Mouse (Mus musculus): ENCODE results near the gene Abca17. TPM values are rescaled to one million over a fixed set of nuclear protein-coding genes. Genes with fewer than 3 reads are reported as not detected.

Abca17 gene
- 1 to 10 TPM; 1.4 to 1.9 TPM for total RNA-seq (2021)

GRCm38 (mm10) chr17:24350926-24351759, at the start of gene Abca17:
TSS of gene Abca17 (minus strand) at chr17:24351068.
- intact Hi-C loops (cut with DNase I) = no loop called here
- DNase-seq = peak; percentile 18

DNA sequence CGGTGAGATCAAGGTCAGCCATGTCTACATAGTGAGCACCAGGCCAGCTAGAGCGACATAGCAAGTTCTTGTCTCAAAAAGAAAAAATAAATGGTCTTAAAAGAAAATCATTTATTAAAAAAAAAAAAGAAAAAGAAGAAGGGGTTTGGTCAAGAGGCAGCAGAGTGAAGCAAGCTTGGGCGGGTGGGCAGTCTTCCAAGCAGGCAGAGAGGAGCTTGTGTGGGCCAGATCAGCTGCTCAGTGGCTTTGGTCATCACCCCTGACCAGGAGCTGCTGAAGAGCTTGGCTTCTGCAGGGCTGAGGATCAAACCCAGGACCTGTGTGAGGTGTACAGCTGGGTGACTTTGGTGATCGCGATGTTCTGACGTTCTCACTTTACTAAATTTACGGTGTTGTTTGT, 43.6 kb upstream of the Abca17 start:
- intact Hi-C loops (cut with DNase I) = loop anchor here (10.0 kb wide), 1 partner anchor 220 kb away; no protein-coding TSS in a partner anchor
- no peak for DNase-seq

GRCm38 (mm10) chr17:24393527-24393926, 42.7 kb upstream of the Abca17 start:
- DNase-seq = no peak
- intact Hi-C loops (cut with DNase I) = loop anchor here (10.0 kb wide), 1 partner anchor 219 kb away; no protein-coding TSS in a partner anchor

DNA sequence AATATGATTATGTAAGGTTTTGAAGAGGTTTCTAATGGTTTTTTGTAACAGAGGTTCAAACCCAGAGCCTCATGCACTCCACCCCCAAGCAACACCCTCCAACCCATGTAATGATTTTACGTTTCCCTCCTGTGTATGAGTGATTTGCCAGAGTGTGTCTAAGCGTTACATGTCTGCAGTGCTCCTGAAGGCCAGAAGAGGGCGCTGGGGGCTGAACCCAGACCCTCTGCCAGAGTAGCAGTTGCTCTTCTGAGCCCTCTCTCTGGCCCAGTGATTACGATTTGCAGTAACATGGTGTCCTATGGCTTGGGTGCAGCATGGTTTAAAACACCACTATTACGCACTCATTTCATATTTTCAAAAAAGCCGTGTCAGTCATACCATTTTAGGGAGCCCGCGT, 40.3 kb upstream of the Abca17 start:
- intact Hi-C loops (cut with DNase I) = loop anchor here (1.0 to 10.0 kb wide), 2 partner anchors 38 to 216 kb away; no protein-coding TSS in a partner anchor
- peak; percentile 24 for DNase-seq

DNA sequence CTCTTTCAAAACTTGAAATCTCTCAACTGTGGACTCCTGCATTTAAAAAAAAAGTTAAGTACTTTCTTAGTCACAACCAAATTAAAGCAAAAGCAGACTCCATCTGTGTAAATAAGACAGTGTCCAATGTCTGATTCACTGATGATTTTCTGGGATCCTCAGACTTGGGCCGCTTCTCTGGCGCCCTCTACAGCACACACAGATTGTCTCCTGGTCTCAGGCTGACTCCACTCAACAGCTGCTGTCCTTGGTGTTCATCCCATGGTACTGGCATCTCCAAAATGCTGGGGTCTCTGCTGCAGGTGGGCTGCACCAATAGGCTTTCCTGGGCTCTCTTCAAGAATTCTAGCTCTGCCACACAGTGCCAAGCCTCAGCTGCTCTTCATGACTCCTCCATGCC, 39.0 kb upstream of the Abca17 start:
- DNase-seq = peak; percentile 50
- intact Hi-C loops (cut with DNase I) = loop anchor here (10.0 kb wide), 1 partner anchor 215 kb away; no protein-coding TSS in a partner anchor

- intact Hi-C loops (cut with DNase I) = no loop called here
- no peak for DNase-seq
Measured at GRCm38 (mm10) chr17:24388711-24389110, 37.8 kb upstream of the Abca17 start.

GRCm38 (mm10) chr17:24383789-24384188, 32.9 kb upstream of the Abca17 start:
- intact Hi-C loops (cut with DNase I) = no loop called here
- DNase-seq = no peak

DNA sequence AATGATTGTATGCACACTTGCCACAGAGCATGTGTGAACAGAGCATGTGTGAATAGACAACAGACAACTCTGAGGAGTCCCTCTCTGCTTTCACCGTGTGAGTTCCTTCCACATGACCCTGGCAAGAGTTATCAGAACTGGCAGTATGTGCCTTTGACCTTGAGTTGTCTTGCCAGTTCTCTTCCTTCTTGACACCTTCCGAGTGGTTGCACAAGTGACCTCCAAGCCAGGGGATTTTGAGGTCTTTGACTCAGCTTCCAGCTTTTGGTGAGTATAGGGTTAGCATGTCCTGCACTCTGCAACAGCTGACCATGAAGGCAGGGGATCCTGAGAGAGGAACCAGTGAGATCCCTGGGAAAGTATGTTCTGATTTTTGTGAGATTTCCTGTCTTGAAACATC, 27.6 kb upstream of the Abca17 start:
- intact Hi-C loops (cut with DNase I) = no loop called here
- DNase-seq = no peak

- intact Hi-C loops (cut with DNase I) = no loop called here
- no peak for DNase-seq
Measured at GRCm38 (mm10) chr17:24375886-24376285, 25.0 kb upstream of the Abca17 start.

DNA sequence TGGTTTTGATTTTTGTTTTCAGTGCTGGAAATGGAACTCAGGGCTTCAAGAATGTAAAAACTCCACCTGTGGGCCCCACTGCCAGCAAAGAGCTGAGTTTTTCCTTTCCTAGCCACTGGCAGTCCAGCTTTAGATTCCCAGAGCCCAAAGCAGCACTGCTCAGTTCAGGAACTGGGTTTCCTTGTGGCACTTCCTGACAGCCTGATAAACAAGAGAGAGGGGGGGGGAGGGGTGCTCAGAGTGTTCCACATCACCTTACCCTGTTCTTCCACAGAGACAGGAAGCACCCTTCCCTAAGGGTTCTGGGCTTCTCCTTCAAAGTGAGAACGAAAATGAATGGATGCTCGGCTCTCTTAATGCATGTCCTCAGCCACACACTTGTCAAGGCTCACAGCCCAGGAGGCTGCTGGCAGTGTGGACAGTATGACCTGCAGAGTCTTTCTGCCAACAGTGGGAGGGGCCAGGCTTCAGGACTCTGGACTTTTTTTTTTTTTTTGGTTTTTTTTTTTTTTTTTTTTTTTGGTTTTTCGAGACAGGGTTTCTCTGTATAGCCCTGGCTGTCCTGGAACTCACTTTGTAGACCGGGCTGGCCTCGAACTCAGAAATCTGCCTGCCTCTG, 24.3 kb upstream of the Abca17 start:
- no peak for DNase-seq
- intact Hi-C loops (cut with DNase I) = no loop called here

- DNase-seq = no peak
Measured at GRCm38 (mm10) chr17:24365863-24366262, 15.0 kb upstream of the Abca17 start.

GRCm38 (mm10) chr17:24364461-24364860, 13.6 kb upstream of the Abca17 start:
- intact Hi-C loops (cut with DNase I) = no loop called here

More at GRCm38 (mm10) chr17:24365863-24366262, 15.0 kb upstream of the Abca17 start:
- intact Hi-C loops (cut with DNase I) = no loop called here

DNA sequence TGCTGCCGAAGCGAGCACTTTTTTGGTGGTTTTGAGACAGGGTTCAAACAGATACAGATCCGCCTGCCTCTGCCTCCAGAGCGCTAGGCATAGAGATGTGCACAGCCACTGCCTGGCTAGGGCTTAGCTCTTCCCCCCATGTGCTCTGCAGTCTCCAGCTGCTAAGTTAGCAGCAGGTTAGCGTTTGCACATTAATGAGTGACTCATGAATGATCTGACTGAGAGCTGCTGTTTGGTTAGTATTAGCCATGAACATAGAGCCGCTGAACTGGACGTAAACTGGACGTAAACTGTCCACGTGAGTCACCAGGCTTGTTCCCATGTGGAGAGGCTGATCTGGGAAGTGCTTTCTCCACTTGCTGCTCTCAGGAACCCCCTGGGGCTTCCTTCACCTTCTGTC, 11.7 kb upstream of the Abca17 start:
- no peak for DNase-seq
- intact Hi-C loops (cut with DNase I) = no loop called here

More at GRCm38 (mm10) chr17:24364461-24364860, 13.6 kb upstream of the Abca17 start:
- no peak for DNase-seq

DNA sequence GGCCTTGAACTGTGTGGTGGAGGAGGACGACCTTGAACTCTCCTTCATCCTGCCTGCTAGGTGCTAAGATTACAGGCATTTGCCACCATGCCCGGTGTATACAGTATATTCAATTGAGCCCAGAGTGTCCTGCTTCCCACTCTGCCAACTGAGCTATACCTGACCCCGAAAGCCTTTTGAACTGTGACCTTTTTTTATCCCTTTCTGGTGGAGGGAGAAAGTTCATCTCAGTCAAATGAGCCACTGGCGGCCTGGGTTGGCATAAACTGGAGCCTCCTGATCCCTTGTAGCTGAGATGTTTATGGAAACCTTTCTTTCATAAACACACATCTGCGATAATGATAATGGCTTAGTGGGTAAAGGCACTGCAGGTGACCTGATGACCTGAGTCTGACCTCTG, 10.4 kb upstream of the Abca17 start:
- intact Hi-C loops (cut with DNase I) = no loop called here
- DNase-seq = no peak

DNA sequence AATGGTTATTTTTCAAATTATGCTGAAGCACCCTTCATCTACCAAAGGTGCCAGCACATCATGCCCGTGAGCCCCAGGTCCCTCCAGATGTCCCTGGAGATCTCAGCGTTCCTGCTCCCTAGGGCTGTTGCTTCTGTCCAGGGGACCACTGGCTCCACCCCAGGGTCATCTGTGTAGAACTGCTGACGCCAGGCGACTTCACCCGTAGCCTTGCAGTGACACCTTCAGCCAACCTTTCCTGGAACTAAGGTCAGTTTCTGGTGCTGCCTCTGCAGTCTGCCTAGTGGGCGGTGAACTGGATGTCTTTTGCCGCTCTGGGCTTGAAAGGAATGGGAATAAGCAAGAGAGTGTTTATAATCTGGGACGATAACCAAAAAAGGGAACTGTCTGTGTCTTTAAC, 10.0 kb upstream of the Abca17 start:
- no peak for DNase-seq
- intact Hi-C loops (cut with DNase I) = no loop called here

GRCm38 (mm10) chr17:24359903-24360302, 9.0 kb upstream of the Abca17 start:
- no peak for DNase-seq
- intact Hi-C loops (cut with DNase I) = no loop called here

- intact Hi-C loops (cut with DNase I) = no loop called here
- DNase-seq = no peak
Measured at GRCm38 (mm10) chr17:24359006-24359405, 8.1 kb upstream of the Abca17 start.

GRCm38 (mm10) chr17:24355284-24355683, 4.4 kb upstream of the Abca17 start:
- no peak for DNase-seq
- intact Hi-C loops (cut with DNase I) = no loop called here

GRCm38 (mm10) chr17:24353960-24354359, 3.1 kb upstream of the Abca17 start:
- DNase-seq = no peak
- intact Hi-C loops (cut with DNase I) = loop anchor here (1.0 kb wide), 1 partner anchor 37 kb away; no protein-coding TSS in a partner anchor

DNA sequence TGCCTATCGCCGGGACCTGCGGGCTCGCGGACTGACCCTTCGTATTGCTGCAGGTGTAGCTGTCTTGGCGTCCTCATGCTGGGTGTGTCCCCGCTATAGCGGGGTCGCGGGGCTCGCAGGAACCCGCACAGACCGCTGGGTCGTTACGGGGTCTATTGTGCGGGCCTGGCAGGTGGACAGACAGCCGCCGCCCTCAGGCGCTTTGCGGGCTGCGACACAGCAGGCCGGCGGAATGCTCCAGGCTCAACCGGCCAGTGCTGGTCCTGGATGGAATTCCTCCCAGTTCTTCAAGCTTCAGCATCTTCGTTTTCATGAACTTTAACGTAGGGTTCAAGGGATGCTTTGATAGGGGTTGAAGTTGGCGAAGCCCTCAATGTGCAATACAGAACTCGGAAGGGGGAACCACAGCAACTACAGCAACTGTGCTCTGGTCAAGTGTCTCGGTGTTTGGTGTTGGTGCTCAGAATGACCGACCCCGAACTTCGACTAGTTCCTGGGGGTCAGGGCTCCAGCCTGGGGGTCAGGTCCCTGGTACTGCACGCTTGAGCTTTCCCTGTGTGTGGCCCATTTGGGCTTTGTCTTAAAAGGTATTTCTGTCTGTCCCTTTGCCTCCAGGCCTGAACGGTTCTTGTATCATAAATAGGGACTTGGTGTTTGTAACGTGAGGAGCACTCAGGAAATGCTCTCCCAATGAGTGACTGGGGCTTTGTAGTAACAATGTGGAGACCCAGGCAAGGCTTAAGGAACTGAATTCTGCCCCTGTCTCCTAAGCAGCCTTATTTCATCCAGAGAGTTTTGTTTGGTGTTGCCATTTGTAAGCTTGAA, 1.7 kb upstream of the Abca17 start:
- DNase-seq = no peak
- intact Hi-C loops (cut with DNase I) = loop anchor here (1.0 kb wide), 1 partner anchor 39 kb away; no protein-coding TSS in a partner anchor

All from left cerebral cortex, postnatal 4 days (tissue).